Mouse (Mus musculus) cerebellum, adult 2 months (tissue): Measurements from ENCODE around the gene Gm20403.

Experiments
- CTCF ChIP-seq: fragments of 200-500 bp; IDR thresholded peaks from 2 replicates; pipeline ENCODE4 v1.5.1; 2011; ENCODE audit warnings: low read depth, mild to moderate bottlenecking, control low read depth, low read length, moderate library complexity, borderline replicate concordance; ENCODE audit not compliant: insufficient read depth
- POLR2A ChIP-seq: fragments of 200-500 bp; IDR thresholded peaks from 2 replicates; pipeline ENCODE4 v1.6.1; 2011; ENCODE audit warnings: low read length, control low read depth, borderline replicate concordance; ENCODE audit not compliant: insufficient read depth

DNA sequence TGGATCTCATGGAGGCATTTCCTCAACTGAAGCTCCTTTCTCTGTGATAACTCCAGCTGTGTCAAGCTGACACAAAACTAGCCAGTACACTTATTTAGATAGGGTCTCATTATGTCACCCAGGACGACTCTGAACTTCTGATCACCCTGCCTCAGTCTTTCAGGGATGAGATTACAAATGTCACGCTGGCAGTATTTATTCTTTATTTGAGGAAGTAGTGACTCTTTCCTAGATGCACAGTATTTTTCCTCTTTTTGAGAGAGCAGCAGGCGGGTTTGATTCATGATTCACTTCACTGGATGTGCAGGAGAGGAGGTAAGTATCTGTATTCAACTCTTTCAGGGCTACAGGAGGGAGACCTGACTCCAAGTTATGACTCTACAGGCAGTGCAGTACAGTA is 17.3 kb downstream of the Gm20403 start:
- TF ChIP-seq CTCF (no peak), POLR2A (no peak)
